Mouse (Mus musculus): Measurements from ENCODE around the gene Btrc.

GRCm38 (mm10) chr19:45329039-45329438, 34.5 kb upstream of the Btrc start:
- no peak for TF ChIP-seq EP300 (IDR thresholded peaks at IDR 0.05; ENCODE audit: low read depth)
- no peak for TF ChIP-seq CTCF (IDR thresholded peaks at IDR 0.05; ENCODE audit: low read depth)

Measured in liver, embryonic 14.5 days (tissue).